Mouse (Mus musculus): ENCODE measurements around the gene Fkbp2.
A peak's percentile ranks its signal among the peaks of the same experiment; 100 is the strongest.

GRCm38 (mm10) chr19:6941372-6942248 lies 38.7 kb downstream of the Fkbp2 start, which contains the start of gene Bad:
- TF ChIP-seq POLR2A (IDR thresholded peaks at IDR 0.05; ENCODE audit: low read depth, low read length) (peak; percentile 72), CTCF (conservative IDR thresholded peaks at IDR 0.05 in 1 of 2, IDR thresholded peaks at IDR 0.05 in 1 of 2; ENCODE audit: low read depth in 2 of 2, low read length in 2 of 2) (no peak)

Data from CH12.LX (cell line).